Mouse (Mus musculus): ENCODE results near the gene Hsd17b1. TPM values are rescaled to one million over a fixed set of nuclear protein-coding genes. Genes with fewer than 3 reads are reported as not detected.
"Not testable (repeated sequence)": the region's sequence is repeated elsewhere in the genome, so short reads cannot be mapped to it uniquely, and the experiment has no call there.

Hsd17b1 gene
- polyA plus RNA-seq, 1 experiment from 2014 or later = 0.14 TPM

DNA sequence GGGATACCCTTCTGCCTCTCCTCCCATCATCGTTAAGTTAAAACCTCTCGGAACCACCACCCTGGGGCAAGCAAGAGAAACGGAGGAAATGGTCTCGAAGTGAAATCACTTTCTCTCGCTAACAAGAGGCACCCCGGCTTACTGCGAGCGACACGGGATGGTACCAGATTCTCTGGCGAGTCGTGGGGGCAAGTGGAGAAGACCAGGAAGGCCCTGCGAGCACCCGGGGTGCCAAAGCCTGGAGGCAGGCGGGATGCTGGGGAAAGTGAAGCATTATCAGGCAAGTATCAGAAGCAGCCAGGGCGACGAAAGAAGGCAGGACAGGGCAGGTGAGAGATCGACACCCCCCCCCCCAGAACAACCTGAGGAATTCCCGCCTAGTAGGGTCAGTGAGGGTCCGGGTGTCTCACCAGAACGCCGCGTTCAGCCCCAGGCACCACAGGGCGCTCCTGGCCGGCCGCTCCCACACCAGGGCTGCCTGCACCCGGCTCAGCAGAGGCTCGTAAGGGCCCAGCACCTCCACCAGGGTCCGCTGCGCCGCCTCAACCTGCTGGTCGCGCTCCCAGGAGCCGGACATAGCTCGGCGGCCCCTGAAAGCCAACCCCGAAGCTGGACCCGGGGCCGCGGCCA, 41.0 kb downstream of the Hsd17b1 start:
- Histone ChIP-seq H3K27ac (peak overlapping the region; percentile 88), H3K4me1 (peaks cover 24% of the 10 kb centered on the region), H3K9me3 (no peaks in the 10 kb centered on the region), H3K9ac (peak overlapping the region; percentile 93), H3K27me3 (no peaks in the 10 kb centered on the region), H3K4me2 (peak overlapping the region; percentile 79), H3K4me3 (peak overlapping the region; percentile 98), H3K36me3 (peaks cover 26% of the 10 kb centered on the region)
- WGBS = under 1% methylated on average over 39 of the region's 39 CpGs
- peak; percentile 70 for ATAC-seq (ENCODE audit: insufficient number of reproducible peaks, low FRiP score, low TSS enrichment, low read depth)

DNA sequence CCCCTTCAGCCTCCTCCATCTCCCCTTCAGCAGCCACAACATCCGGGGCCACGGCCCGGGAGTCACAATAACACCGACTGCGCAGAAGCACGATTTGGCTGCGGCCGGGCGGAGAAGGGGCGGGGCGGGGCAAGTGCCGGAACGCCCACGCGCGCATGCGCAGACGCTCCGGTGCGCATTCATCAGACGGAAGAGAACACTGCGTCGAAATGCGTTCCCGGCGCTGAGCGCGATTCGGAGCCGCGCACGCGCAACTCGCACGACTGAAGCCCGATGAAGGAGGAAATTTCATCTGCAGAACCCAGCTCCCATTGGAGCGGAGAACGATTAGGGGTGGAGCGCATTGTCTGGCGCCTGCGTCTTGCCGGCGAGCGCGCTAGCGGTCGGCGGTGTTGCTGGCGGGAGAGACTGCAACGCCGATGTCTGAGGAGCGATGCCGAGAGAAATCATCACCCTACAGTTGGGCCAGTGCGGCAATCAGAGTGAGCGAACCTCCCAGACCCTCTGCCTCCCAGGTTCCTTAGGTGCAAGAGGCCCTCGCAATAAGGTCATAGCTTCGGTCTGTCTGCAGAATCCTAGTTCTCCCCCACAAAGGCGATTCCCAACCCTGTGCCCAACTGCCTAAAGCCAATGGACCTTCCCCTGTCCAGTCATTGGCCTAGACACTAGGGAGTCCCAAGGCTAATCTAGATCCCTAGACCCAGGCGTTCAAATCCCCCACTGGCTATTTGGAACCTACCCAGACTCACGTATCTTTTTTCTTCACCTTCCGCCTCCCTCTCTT, 41.7 kb downstream of the Hsd17b1 start, which contains the start of the genes Retreg3 and Tubg1:
Retreg3 (minus strand) TSS at position 133 of the 784 bp plus-strand sequence.
Tubg1 (plus strand) TSS at position 178 of the 784 bp plus-strand sequence.
- WGBS = under 1% methylated on average over 61 of the region's 61 CpGs
- no peaks in the 10 kb centered on the region for H3K27me3 ChIP-seq
- H3K36me3 ChIP-seq = peaks cover 31% of the 10 kb centered on the region
- H3K27ac ChIP-seq = peak within 1 kb of the TSS; percentile 89
- H3K9me3 ChIP-seq = no peaks in the 10 kb centered on the region
- peak within 1 kb of the TSS; percentile 98 for H3K4me3 ChIP-seq
- peak; percentile 96 for ATAC-seq (ENCODE audit: insufficient number of reproducible peaks, low FRiP score, low TSS enrichment, low read depth)
- H3K4me1 ChIP-seq = peaks cover 24% of the 10 kb centered on the region
- peak within 1 kb of the TSS; percentile 93 for H3K9ac ChIP-seq
- peak within 1 kb of the TSS; percentile 85 for H3K4me2 ChIP-seq

- peaks cover 38% of the 10 kb centered on the region for H3K36me3 ChIP-seq
- H3K9ac ChIP-seq = peak overlapping the region; percentile 74
- peak overlapping the region; percentile 85 for H3K4me2 ChIP-seq
- WGBS = 21% methylated on average over 19 of the region's 19 CpGs
- H3K27ac ChIP-seq = peak overlapping the region; percentile 89
- peaks cover 24% of the 10 kb centered on the region for H3K4me1 ChIP-seq
- H3K4me3 ChIP-seq = peak overlapping the region; percentile 98
- H3K9me3 ChIP-seq = no peaks in the 10 kb centered on the region
- ATAC-seq (ENCODE audit: insufficient number of reproducible peaks, low FRiP score, low TSS enrichment, low read depth) = no peak
- H3K27me3 ChIP-seq = no peaks in the 10 kb centered on the region
Observed at GRCm38 (mm10) chr11:101120545-101121188, 42.5 kb downstream of the Hsd17b1 start.

GRCm38 (mm10) chr11:101124494-101124893, 46.3 kb downstream of the Hsd17b1 start:
- not testable (repeated sequence) for H3K4me1 ChIP-seq; H3K4me2 ChIP-seq; H3K4me3 ChIP-seq; ATAC-seq (ENCODE audit: insufficient number of reproducible peaks, low FRiP score, low TSS enrichment, low read depth); H3K27ac ChIP-seq; H3K9ac ChIP-seq; H3K27me3 ChIP-seq; H3K9me3 ChIP-seq
- peaks cover 43% of the 10 kb centered on the region for H3K36me3 ChIP-seq
- 93% methylated on average over 8 of the region's 8 CpGs for WGBS

- peaks cover 43% of the 10 kb centered on the region for H3K36me3 ChIP-seq
- H3K4me3 ChIP-seq, H3K9me3 ChIP-seq, H3K27ac ChIP-seq, H3K4me1 ChIP-seq, H3K9ac ChIP-seq, H3K4me2 ChIP-seq, H3K27me3 ChIP-seq: not testable (repeated sequence)
- 0 out of 2 replicates have a peak, but pooled peaks have one; percentile 21 for ATAC-seq (ENCODE audit: insufficient number of reproducible peaks, low FRiP score, low TSS enrichment, low read depth)
- 92% methylated on average over 8 of the region's 9 CpGs for WGBS
Observed at GRCm38 (mm10) chr11:101125008-101125407, 46.8 kb downstream of the Hsd17b1 start.

- WGBS = 100% methylated on average over 1 of the region's 1 CpGs
- H3K4me2 ChIP-seq = no peak overlapping the region
- no peak for ATAC-seq (ENCODE audit: insufficient number of reproducible peaks, low FRiP score, low TSS enrichment, low read depth)
- H3K27ac ChIP-seq = no peak overlapping the region
- H3K9me3 ChIP-seq = no peaks in the 10 kb centered on the region
- H3K36me3 ChIP-seq = peaks cover 43% of the 10 kb centered on the region
- H3K9ac ChIP-seq = no peak overlapping the region
- H3K27me3 ChIP-seq = no peaks in the 10 kb centered on the region
- no peak overlapping the region for H3K4me3 ChIP-seq
- peaks cover 3% of the 10 kb centered on the region; the same call in 1 of the 2 replicates for H3K4me1 ChIP-seq
Observed at GRCm38 (mm10) chr11:101127075-101127474, 48.9 kb downstream of the Hsd17b1 start.

- no peak overlapping the region for H3K9ac ChIP-seq
- H3K4me2 ChIP-seq = no peak overlapping the region
- no peak overlapping the region for H3K4me3 ChIP-seq
- peaks cover 3% of the 10 kb centered on the region; the same call in 1 of the 2 replicates for H3K4me1 ChIP-seq
- WGBS = 86% methylated on average over 11 of the region's 11 CpGs
- H3K36me3 ChIP-seq = peaks cover 25% of the 10 kb centered on the region
- H3K27me3 ChIP-seq = no peaks in the 10 kb centered on the region
- no peaks in the 10 kb centered on the region for H3K9me3 ChIP-seq
- ATAC-seq (ENCODE audit: insufficient number of reproducible peaks, low FRiP score, low TSS enrichment, low read depth) = no peak
- no peak overlapping the region for H3K27ac ChIP-seq
Observed at GRCm38 (mm10) chr11:101128996-101129577, 50.9 kb downstream of the Hsd17b1 start.

Small RNA genes lying within 50 kb of the gene (microRNA-seq; reads per million reads assigned to microRNA genes)
- not detected for gene Mir6928

Other genes with a start within 250 kb of the Hsd17b1 start
- 23.4 and 25.5 TPM in 2 replicates for gene Stat5b, start 227.7 kb upstream of the Hsd17b1 start, polyA plus RNA-seq (2015; fragmentation: Nextera tagmentation; extraction: Ambion mirVana)
- 9.4 and 12.0 TPM in 2 replicates for gene Stat5a, start 219.1 kb upstream of the Hsd17b1 start, polyA plus RNA-seq (2015; fragmentation: Nextera tagmentation; extraction: Ambion mirVana)
- gene Stat3, start 138.9 kb upstream of the Hsd17b1 start, polyA plus RNA-seq (2015; fragmentation: Nextera tagmentation; extraction: Ambion mirVana) = 72.9 and 85.2 TPM in 2 replicates
- gene Cavin1, start 107.5 kb upstream of the Hsd17b1 start, polyA plus RNA-seq (2015; fragmentation: Nextera tagmentation; extraction: Ambion mirVana) = 368 and 413 TPM in 2 replicates
- 39.5 and 43.6 TPM in 2 replicates for gene Atp6v0a1, start 69.0 kb upstream of the Hsd17b1 start, polyA plus RNA-seq (2015; fragmentation: Nextera tagmentation; extraction: Ambion mirVana)
- 12.7 and 16.4 TPM in 2 replicates for gene Naglu, start 8.4 kb upstream of the Hsd17b1 start, polyA plus RNA-seq (2015; fragmentation: Nextera tagmentation; extraction: Ambion mirVana)
- gene Coasy, start 4.2 kb downstream of the Hsd17b1 start, polyA plus RNA-seq (2015; fragmentation: Nextera tagmentation; extraction: Ambion mirVana) = 40.3 TPM in 2 replicates
- 51.7 and 53.8 TPM in 2 replicates for gene Mlx, start 8.9 kb downstream of the Hsd17b1 start, polyA plus RNA-seq (2015; fragmentation: Nextera tagmentation; extraction: Ambion mirVana)
- 27.4 and 28.0 TPM in 2 replicates for gene Psmc3ip, start 17.0 kb downstream of the Hsd17b1 start, polyA plus RNA-seq (2015; fragmentation: Nextera tagmentation; extraction: Ambion mirVana)
- gene Retreg3, start 41.5 kb downstream of the Hsd17b1 start, polyA plus RNA-seq (2015; fragmentation: Nextera tagmentation; extraction: Ambion mirVana) = 20.6 and 28.0 TPM in 2 replicates
- gene Tubg1, start 41.5 kb downstream of the Hsd17b1 start, polyA plus RNA-seq (2015; fragmentation: Nextera tagmentation; extraction: Ambion mirVana) = 62.7 and 65.6 TPM in 2 replicates
- 5.7 and 6.8 TPM in 2 replicates for gene Tubg2, start 77.5 kb downstream of the Hsd17b1 start, polyA plus RNA-seq (2015; fragmentation: Nextera tagmentation; extraction: Ambion mirVana)
- 1.2 and 1.4 TPM in 2 replicates for gene Cntnap1, start 92.1 kb downstream of the Hsd17b1 start, polyA plus RNA-seq (2015; fragmentation: Nextera tagmentation; extraction: Ambion mirVana)
- gene Plekhh3, start 92.9 kb downstream of the Hsd17b1 start, polyA plus RNA-seq (2015; fragmentation: Nextera tagmentation; extraction: Ambion mirVana) = 21.7 and 22.1 TPM in 2 replicates
- gene Ccr10, start 97.0 kb downstream of the Hsd17b1 start, polyA plus RNA-seq (2015; fragmentation: Nextera tagmentation; extraction: Ambion mirVana) = 0.14 and 0.36 TPM in 2 replicates
- gene Ezh1, start 148.1 kb downstream of the Hsd17b1 start, polyA plus RNA-seq (2015; fragmentation: Nextera tagmentation; extraction: Ambion mirVana) = 15.6 and 17.6 TPM in 2 replicates
- 99.6 and 110 TPM in 2 replicates for gene Ramp2, start 167.6 kb downstream of the Hsd17b1 start, polyA plus RNA-seq (2015; fragmentation: Nextera tagmentation; extraction: Ambion mirVana)
- gene Vps25, start 175.3 kb downstream of the Hsd17b1 start, polyA plus RNA-seq (2015; fragmentation: Nextera tagmentation; extraction: Ambion mirVana) = 112 and 120 TPM in 2 replicates
- 7.9 and 9.9 TPM in 2 replicates for gene Wnk4, start 182.2 kb downstream of the Hsd17b1 start, polyA plus RNA-seq (2015; fragmentation: Nextera tagmentation; extraction: Ambion mirVana)
- gene Cntd1, start 200.6 kb downstream of the Hsd17b1 start, polyA plus RNA-seq (2015; fragmentation: Nextera tagmentation; extraction: Ambion mirVana) = 0.70 and 1.3 TPM in 2 replicates
- 148 and 154 TPM in 2 replicates for gene Coa3, start 200.7 kb downstream of the Hsd17b1 start, polyA plus RNA-seq (2015; fragmentation: Nextera tagmentation; extraction: Ambion mirVana)
- 128 and 137 TPM in 2 replicates for gene Becn1, start 223.9 kb downstream of the Hsd17b1 start, polyA plus RNA-seq (2015; fragmentation: Nextera tagmentation; extraction: Ambion mirVana)
- gene Psme3, start 237.8 kb downstream of the Hsd17b1 start, polyA plus RNA-seq (2015; fragmentation: Nextera tagmentation; extraction: Ambion mirVana) = 116 and 125 TPM in 2 replicates
- gene Aoc2, start 246.7 kb downstream of the Hsd17b1 start, polyA plus RNA-seq (2015; fragmentation: Nextera tagmentation; extraction: Ambion mirVana) = 1.0 and 1.2 TPM in 2 replicates